Mouse (Mus musculus): ENCODE results near the gene Hist1h4c.

- TF ChIP-seq CTCF (IDR thresholded peaks at IDR 0.05; ENCODE audit: low read depth, low read length), result no peak
- TF ChIP-seq POLR2A (IDR thresholded peaks at IDR 0.05; ENCODE audit: borderline replicate concordance, low read depth, low read length), result no peak
Observed at GRCm38 (mm10) chr13:23732156-23732804, 34.0 kb upstream of the Hist1h4c start.

Measured in bone marrow macrophage, adult 2 months (primary cell).